Mouse (Mus musculus): ENCODE measurements around the gene Scube1.

DNA sequence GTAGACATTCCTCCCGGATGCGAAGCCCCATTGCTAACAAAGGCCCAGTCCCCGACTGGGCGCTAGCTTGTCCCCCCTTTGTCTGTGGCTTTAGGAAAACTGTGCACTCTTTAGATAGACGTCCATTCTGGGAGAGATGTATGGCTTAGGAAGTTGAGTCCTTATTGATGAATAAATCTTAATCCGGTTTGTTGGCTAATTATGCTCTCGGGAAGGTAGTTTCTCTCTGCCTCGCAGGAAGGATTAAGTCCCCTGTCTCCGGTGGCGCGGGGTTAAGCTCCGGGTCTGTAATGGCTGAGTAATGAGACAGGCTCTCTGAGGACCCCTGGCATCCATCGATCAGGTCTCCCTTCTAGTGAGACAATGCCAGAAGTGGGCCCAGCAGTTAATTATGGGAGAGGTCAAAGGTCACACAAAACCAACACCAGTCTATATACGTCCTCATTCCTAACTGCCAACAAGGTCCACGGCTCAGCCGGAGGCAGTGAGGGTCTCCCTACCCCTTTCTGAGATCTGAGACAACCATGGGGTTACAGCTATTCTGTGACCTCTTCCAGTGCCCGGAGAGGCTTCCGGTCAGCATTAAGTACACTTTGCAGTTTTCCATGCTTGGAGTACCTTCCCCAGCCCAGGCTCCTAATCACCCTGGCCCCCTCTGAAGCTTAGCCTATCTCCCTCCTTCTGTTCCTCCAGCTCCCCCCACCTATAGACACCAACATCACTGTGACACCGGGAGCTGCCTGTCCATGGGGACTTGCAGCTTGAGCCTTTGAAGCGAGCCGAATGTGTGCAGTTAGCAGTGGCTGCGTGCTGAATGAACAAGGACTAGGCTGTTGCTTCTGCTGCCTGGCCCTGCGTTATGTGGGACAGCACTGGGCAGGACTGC is 14.7 kb downstream of the Scube1 start:
- TF ChIP-seq CTCF (IDR thresholded peaks at IDR 0.05; ENCODE audit: borderline replicate concordance, insufficient read depth, low read depth, low read length): no peak
- no peak for TF ChIP-seq POLR2A (IDR thresholded peaks at IDR 0.05; ENCODE audit: borderline replicate concordance, insufficient read depth, low read length)

Measured in cerebellum, adult 2 months (tissue).